Mouse (Mus musculus): Measurements from ENCODE around the gene Ugt1a6a.

The Ugt1a6a gene

DNA sequence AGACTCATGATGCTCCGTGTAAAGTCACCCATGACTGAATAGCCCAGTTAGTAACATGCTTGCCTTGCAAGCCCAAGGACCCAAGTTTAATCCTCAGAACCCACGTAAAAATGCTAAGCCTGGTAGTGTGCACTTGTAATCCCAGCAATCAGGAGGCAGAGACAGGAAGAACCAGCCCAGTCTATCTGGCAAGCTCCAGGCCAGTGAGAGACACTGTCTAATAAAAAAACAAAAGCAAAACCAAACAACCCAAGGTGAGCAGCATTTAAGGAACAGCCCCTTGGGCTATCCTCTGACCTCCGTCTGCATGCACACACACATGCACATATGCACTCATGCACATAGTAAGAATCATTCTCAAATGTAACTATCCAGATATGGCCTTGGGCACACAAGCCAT lies 95.0 kb downstream of the Ugt1a6a start:
- CTCF ChIA-PET = no interaction called here

DNA sequence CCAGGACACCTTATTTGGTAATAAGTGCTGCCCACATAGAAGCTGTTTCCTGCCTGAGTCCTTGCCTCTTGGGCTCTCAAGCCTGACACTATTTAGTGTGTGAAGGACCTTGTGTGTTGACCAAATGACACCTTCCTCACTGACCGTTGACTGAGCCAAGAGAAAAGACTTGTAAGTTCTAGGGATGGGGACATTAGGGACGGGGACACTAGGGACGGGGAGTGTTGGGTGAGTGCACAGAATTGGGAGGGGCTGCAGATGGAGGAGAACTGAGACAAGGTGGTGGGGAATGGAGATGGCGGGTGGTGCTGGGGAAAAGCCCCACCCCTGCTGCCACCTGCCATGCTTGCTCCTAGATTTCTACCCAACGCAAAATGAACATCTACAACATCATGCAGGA lies 95.4 kb downstream of the Ugt1a6a start:
- CTCF ChIA-PET = no interaction called here

DNA sequence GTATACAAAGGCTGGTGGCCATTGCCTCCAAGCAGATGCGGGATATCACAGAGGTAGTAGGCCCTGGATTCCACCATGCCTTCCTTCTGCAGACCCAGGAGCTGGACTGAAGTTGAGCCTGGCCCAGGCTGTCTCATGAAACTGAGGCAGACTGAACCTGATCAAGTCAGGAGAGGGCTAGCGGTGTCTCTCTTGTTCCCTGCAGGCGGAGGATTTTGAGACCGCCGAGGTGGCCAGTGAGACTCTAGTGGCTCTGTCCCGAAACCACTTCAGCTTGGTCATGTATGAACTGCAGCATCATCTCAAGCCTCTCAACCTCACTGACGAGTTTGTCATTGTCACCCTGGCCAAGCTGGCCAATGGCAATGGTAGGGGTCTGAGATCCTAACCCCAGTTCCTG lies 95.8 kb downstream of the Ugt1a6a start:
- CTCF ChIA-PET = no interaction called here

DNA sequence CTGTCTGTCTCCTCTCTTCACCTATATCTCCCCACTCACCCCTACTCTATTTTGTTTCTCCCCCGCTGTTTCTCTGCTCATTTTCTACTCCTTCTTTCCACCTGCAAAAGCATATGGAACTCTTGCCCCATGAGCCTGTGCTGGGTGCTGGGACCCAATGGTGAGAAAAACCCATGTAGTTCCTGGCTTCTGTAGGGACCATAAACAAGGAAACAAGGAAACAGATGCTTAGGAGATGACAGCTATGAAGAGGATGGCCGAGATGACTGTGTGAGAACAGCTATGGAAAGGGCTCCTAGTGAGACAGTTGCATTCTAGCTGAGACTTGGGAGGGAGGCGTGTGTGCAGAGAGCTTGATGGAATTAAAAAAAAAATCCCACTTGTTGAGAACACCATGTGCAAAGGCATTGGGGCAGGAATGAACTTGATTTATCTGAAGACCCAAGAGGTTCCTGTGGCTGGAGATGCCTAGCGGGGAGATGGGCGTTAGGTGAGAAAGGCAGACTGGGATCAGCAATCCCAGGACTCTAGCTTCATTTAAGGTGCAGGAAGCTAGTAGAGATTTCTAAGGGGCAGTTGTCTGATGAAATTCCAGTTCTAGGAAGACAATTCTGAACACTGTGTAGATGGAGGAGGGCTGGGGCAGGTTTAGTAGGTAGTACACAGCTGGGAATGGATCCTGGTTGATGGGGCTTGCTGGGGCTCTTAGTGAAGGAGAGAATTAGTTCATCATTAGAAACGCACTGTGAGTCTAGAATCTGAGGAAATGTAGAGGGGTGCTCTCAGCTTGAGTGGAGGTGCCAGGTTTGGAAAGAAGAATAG lies 96.6 kb downstream of the Ugt1a6a start:
- CTCF ChIA-PET = interaction anchor here (0.7 kb wide), 1 partner anchor 17 kb away, joined by 3 read pairs; no protein-coding TSS in a partner anchor

DNA sequence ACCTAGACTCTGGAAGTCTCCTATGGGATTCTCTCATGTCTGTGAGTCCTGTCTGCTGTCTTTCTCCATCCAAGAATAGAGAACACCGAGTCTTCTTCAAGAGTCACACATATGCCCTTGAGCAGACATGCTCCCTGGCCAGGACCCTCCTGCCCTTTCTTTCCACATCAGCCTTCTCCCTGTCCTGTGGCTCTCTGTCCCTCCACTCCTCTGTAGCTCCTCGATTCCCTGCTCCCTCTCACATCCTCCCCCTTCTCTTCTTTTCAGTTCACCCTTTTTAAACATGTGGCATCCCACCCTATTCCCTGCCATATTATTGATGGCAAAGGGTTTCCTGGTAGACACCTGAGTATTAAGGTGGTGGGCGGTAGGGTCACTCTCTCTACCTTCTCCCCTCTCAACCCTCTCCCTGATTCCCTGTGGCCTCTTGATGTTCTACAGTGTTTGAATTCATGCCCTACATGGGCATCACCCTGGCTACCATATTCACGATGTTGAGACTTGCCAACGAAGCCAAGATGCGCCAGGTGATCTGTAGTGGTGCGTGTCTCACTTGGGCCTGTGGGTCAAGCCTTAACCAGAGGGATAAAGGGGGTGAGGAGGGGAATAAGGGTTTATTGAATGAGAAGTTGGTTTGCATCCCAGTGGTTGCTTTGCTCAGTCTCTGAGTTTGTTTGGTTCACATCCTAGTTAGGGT lies 97.3 kb downstream of the Ugt1a6a start:
- CTCF ChIA-PET = interaction anchor here (0.7 kb wide), 1 partner anchor 16 kb away, joined by 3 read pairs; no protein-coding TSS in a partner anchor

DNA sequence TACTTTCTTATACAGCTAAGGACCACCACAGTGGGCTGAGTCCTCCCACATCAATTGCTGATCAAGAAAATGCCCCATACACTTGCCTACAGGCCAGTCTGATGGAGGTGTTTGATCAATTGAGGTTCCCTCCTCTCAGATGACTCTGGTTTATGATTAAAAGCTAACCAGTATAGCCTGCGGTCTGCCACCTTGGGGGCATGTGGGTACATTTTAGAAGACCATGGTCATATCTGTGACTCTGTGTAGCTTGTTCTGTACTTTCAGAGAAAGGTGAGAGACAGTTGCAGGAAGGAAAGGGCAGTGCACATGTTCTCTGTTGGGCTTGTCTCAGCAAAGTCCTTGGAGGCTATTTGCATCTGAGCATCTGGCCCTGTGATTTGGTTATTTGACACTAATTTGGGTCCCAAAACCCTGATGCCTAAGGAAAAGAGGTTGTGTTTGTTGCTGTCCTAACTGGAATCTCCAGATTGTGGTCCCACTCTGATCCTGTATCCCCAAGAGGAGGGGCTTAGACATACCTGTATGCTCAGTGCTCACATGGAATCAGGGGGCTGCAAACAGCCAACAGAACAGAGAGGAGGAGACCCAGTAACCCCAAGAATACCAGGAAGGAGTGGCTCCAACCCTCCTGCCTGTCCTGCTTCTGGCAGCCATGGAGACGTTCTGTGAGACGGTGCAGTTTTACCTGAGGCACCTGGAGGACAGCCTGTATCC lies 98.2 kb downstream of the Ugt1a6a start:
- CTCF ChIA-PET = no interaction called here

DNA sequence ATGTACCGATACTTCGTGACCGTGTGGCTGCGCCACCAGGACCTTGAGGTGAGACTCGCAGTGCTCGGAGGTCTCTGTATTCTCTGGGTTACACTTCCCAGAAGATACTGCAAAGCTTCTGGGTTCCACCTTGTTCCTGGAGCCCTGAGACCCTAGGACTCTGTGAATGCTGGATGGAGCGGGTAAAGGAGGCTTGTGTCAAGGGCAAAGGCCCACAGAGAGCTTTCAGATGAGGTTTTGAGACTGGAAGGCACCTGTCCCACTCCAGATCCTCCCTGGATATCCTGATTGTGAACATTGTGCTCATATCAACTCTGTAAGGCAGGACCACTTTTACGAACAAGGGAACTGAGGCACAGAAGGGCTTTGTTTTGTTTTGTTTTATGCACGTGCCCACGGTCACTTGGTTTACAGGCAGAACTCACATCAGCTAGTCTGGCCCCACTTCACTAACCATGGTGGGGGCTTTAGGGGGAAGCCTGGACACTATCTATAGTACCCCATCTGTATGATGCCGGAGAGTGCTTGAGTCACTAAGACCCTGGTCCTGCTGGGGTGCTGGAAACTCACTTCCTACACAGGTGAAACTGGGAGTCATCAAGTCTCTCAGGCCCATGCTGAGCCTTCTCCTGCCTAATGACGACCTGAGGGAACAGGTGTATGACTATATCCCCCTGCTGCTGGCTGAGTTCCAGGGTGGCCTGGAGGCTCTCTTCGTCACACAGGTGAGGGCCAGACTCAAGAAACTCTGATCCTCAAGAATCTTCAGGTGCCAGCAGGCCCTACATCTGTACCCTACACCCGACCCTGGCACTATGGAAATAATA lies 99.0 kb downstream of the Ugt1a6a start:
- CTCF ChIA-PET = no interaction called here

DNA sequence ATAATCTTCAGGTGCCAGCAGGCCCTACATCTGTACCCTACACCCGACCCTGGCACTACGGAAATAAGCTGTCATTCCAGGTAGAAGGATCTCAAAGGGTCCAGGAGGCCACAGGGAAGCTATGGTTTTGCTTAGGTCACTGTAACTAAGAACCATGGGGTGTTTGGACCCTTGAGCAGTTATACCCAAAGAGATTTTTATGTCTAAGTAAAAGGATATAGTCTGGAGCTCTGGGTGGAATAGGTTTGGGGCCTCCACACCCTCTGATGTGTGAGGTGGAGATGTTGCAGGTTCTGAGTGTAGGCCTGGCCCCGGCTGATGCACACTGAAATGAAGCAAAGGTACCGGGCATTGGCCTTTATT lies 99.6 kb downstream of the Ugt1a6a start:
- CTCF ChIA-PET = no interaction called here

DNA sequence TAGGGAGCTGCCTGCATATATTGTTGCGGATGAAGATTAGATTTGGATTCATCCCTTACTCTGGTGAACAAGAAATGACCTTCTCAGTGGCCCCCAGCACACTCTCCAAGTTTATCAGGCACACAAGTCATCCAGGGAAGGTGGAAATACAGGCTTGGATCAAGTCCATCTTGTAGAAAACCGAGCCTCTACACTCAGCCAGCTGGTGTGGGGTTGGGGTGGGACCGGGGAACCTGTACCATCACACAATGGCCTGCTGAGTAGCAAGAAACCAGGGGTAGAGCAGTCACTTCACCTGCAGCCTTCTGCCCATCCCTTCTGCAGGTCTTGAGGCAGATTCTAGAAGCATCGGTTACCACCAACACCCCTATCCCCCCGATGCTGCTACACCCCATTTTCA lies 100.0 kb downstream of the Ugt1a6a start:
- CTCF ChIA-PET = no interaction called here

DNA sequence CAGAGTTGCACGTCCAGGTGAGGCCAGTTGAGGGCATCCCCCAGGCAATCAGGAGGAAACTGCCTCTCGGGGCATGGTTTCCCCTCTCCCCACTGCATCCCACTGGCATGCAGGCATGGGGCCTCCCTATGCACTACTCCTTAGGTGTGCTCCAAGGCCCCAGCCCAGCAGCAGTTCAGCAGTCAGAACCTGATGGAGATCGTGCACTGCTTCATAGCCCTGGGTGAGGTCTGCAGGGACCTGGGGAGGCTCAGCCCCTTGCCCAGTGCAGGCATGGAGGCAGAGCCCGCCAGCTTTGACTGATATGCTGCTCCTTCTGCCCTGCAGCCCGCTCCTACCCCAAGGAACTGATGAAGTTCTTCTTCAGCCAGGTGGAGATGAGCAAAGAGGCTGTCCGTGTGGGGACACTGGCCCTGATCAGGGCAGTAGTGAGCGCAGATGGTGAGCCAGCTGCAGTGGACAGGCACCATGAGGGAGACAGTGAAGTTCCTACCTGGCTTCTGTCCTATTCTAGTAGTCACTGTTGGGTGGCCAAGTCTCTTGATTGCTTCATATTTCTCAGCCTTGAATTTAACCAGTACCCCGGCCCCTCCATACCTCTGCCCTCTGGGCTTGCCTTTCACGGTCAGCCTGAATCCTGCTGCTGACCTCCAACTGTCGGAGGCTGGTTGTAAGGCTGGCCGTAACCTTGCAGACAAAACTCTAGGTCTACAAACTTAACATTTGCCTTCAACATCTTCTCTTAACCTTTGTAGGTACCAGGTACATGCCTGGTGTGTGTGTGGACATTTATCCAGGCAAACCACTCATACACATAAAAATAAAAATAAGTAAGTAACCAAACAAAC lies 100.7 kb downstream of the Ugt1a6a start:
- CTCF ChIA-PET = interaction anchor here (0.6 kb wide), 1 partner anchor 49 kb away, joined by 5 read pairs; no protein-coding TSS in a partner anchor

DNA sequence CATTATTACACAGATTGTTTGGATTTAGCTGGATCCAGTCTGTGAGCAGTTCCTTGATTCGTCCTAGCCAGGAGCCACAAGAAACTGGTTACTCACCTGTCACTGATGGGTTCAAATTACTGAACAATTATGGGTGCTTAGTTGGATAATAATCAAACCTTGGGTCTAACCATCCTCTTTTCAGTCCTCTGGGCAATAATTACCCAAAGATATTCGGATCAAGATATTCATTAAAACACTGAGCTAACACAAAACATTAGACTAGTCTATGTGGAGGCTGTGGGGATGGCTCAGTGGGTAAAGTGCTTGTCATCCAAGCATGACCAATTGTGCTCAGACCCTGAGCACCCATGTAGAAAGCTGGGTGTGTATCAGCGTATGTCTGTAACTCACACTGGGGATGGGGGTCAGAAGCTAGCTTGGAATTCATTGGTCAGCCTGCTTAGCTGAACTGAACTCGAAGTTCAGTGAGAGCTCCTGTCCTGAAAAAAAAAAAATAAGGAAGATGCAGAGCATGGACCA lies 101.3 kb downstream of the Ugt1a6a start:
- CTCF ChIA-PET = interaction anchor here (0.6 kb wide), 1 partner anchor 50 kb away, joined by 5 read pairs; no protein-coding TSS in a partner anchor

DNA sequence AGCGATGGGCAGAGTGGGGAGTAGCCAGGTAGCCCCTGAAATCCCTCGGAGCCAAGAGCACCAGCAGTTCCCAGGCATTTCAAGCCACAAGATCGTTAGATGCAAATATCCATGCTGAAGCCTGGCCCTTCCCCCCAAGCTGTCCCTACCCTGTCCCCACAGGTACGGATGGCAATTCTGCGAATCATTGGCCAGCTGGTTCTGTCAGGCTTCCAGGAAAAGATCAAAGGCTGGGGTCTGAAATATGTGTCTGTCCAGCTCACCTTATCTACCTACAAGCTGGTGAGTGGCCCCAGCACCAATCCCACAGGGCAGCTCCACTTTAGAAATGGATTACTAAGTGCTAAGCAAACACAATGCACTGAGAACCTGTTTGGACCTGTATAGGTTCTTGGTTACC lies 102.7 kb downstream of the Ugt1a6a start:
- CTCF ChIA-PET = no interaction called here

DNA sequence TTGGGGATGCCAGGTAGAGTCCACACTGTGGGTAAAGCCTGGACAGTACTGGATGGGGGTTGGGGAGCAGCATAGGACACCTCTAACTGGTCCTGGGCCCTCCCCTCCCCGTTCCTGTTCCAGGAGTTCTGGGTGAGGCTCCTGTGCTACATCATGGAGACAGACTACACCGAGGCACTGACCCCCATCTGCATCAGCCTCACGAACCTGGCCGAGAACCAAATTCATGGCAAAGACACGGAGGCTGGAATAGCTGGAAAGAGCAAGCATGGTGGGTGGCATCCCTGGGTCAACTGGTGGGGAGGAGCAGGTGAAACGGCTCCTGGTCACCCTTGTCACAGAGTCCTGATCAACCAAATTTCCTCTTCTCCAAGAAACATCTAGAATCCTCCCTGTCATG lies 104.2 kb downstream of the Ugt1a6a start:
- CTCF ChIA-PET = no interaction called here

DNA sequence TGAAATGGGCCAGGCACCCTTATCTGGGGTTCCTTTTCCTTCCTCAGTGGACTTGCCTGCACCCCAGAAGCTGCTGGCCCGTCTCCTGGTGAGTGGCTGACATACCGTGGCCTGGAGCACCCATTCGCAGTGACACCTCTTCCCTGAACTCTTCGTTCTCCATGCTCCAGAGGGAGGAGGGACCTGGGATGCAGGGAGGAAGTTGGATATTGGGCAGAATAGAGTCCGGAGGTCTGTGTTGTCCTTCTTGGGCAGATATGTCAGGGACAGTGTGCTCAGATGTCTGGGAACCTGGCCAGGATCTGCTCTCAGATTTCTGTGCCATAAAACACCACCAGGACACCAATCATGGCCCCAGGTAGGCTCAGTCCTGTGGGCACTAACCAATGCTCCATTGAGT lies 105.5 kb downstream of the Ugt1a6a start:
- CTCF ChIA-PET = no interaction called here

DNA sequence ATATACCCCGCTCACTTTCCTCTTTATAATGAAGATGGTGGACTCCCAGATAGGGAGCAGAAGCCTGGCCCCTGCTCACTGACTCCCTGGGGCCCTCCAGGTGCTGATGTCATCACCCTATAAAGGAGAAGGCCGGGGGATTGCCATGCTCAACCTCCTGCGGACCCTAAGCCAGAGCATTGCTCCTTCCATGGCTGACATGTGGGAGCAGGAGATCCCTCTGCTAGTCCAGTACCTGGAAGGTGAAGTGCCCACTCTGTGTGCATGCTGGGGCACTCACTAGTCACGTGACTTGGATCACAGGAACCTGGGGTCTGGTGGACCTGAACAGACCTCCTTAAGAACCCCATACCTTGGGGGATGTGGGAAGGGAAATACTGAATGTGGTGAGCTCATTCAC lies 106.0 kb downstream of the Ugt1a6a start:
- CTCF ChIA-PET = no interaction called here

DNA sequence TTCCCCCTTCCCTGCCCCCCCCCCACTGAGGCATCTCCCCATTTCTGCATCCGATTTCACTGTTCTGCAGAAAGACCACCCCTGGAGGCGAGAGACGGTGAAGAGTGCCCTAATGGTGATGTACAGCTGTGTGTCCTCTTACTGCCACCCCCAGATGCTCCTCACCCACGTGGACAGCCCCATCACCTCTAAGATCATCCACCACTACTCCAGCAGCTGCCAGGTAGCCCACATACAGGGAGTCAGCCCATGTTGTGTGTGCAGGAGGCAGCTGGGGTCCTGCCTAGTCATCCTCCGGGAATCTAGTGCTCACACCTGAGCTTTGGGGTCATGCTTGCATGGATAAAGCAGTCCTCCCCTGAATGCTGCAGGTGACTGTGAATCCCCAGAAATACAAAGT lies 109.3 kb downstream of the Ugt1a6a start:
- CTCF ChIA-PET = no interaction called here

DNA sequence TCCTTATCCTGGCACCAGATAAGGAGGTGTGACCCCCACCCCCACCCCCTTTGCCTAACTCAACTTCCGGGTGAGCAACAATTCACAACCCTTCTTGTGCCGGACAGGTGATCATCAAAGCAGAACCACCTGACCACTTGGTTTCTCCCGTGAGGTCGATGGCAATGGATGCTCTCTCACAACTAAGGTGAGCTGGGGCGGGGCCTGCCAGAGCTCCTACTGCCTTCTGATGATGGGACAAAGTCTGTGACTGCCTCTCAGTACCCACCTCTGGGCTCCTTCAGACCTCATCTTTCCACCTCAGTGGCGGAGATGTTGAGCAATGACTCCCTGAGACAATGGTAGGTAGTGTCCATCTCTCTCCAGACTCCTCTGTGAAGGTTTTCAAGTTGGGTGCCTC lies 111.3 kb downstream of the Ugt1a6a start:
- CTCF ChIA-PET = no interaction called here

DNA sequence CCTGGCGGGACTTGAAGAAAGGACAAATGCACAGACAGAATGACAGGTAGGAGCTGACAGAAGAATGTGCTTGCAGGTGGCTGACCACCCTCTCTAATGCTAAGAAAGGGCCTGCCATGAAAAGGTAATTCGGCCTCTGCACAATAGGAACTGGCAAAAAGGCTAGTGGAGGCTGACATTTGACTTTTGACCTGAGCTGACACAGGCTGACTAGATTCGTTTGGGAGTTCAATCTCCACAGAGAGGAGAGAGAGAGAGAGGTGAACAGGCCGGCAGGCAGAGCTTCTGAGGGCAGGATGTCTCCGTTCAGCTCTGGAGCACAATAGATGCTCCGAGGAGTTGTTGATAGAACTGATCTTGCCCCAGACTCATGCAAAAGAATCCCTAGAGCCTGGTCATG lies 111.8 kb downstream of the Ugt1a6a start:
- CTCF ChIA-PET = no interaction called here

DNA sequence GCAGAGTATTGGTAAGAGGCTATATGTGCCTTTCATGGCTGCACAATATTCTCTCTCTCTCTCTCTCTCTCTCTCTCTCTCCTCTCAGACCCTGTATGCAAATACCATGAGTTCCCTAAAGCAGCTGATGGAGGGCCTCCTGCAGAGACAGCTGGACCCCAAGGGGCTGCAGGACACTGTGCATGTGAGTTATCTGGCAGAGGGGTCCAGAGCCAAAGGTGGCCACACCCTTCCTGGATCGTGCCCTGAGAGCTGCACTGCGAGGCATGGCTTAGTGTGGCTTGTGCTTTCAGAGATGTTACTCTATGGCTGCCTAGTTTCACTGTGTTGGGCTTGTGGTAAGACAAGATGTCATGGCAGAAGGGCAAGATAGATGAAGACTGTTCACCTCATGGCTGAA lies 113.1 kb downstream of the Ugt1a6a start:
- CTCF ChIA-PET = no interaction called here

DNA sequence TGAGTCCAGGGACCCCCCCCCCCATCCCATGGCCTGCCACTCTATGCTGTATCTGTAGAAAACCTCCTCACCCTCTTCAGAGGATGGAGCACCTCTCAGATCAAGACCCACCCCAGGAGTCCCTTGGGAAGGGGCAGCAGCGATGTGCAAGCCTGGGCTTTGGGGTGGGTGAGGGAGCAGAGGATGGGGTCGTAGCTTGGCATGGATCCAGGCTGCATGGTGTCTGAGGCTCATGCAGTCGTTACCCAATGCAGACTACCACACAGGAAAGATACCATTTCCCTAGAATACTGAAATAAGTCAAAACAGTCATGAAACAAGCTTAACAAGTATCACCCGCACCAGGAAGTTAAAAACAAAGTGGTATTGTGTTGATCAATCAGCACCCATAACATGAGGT lies 114.0 kb downstream of the Ugt1a6a start:
- CTCF ChIA-PET = interaction anchor here (0.6 kb wide), 1 partner anchor 17 kb away, joined by 3 read pairs; no protein-coding TSS in a partner anchor

DNA sequence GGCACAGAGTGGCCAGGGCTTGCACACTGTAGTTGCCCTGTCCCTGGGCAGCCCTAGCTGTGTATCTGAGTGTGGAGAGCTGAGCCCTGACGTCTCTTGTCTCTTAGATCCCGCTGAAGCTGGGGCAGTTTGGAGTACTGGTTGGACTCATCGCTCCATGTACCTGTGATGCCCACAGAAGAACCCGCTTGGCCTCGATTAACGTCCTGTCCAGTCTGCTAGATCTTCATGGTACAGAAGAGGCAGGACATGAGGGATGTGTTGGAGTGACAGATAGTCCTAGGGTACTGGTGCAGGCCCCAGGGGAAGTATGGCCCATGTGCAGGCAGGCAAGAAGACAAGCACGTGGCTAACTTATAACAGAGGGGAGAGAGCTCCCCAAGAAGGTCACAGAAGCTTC lies 115.0 kb downstream of the Ugt1a6a start:
- CTCF ChIA-PET = no interaction called here

Data from spleen, embryonic (tissue).